Mouse (Mus musculus) MEL (cell line): Measurements from ENCODE around the gene Elavl1.

Source experiments
- CTCF ChIP-seq, 3 experiments: IDR thresholded peaks in 2 of 3; conservative IDR thresholded peaks in 1 of 3; 2 replicates each; pipeline ENCODE4 v1.5.1; 2011 to 2012; ENCODE audit warnings: low read length in 3 of 3, low read depth in 2 of 3, mild to moderate bottlenecking in 2 of 3, improper control_type of control experiment in 1 of 3, inconsistent platforms in 1 of 3, mixed read lengths in 1 of 3, moderate library complexity in 1 of 3; ENCODE audit not compliant: control insufficient read depth in 1 of 3, insufficient read depth in 1 of 3, poor library complexity in 1 of 3, severe bottlenecking in 1 of 3
- EP300 ChIP-seq, 2 experiments: IDR thresholded peaks; 2 replicates each; pipeline ENCODE4 v1.6.1; 2011; ENCODE audit warnings: improper control_type of control experiment in 2 of 2, low read length in 2 of 2, low read depth in 1 of 2, mild to moderate bottlenecking in 1 of 2
- MAX ChIP-seq: IDR thresholded peaks from 2 replicates; pipeline ENCODE4 v1.6.1; 2011; ENCODE audit warnings: low read length, improper control_type of control experiment
- MYC ChIP-seq: IDR thresholded peaks from 2 replicates; pipeline ENCODE4 v1.6.1; 2011; ENCODE audit warnings: low read depth, mild to moderate bottlenecking, low read length, improper control_type of control experiment, moderate library complexity
- POLR2A ChIP-seq, 2 experiments: IDR thresholded peaks; 2 replicates each; pipeline ENCODE4 v1.6.1; 2011 to 2012; ENCODE audit warnings: low read length in 2 of 2, mild to moderate bottlenecking in 2 of 2, control low read depth in 1 of 2, improper control_type of control experiment in 1 of 2, low read depth in 1 of 2, moderate library complexity in 1 of 2; ENCODE audit not compliant: control insufficient read depth in 1 of 2, insufficient read depth in 1 of 2, poor library complexity in 1 of 2
- POLR2AphosphoS2 ChIP-seq: IDR thresholded peaks from 2 replicates; pipeline ENCODE4 v1.6.1; 2011; ENCODE audit warnings: low read length, improper control_type of control experiment
- USF1 ChIP-seq: IDR thresholded peaks from 2 replicates; pipeline ENCODE4 v1.6.1; 2014; ENCODE audit warnings: low read depth, mild to moderate bottlenecking, inconsistent platforms, low read length, improper control_type of control experiment, moderate library complexity

DNA sequence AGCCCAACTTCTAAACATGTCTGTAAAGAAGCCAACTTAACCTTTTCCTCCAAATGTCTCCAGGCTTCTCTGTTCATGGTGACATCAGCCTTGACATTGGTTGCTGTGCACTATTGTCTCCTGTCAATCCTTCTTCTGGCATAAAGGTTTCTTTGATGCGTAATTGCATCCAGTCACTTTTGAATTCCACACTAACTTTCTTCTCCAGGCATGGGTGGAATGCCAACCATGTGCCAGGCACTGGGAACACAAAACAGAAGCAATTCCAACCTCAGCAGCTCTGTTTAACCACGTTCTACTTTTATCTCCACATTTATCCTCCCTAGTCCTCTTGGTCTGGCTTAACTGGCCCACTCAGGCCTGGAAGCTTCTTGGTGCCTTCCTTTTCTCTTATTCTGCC, 4.2 kb downstream of the Elavl1 start:
- TF ChIP-seq MAX = no peak
- TF ChIP-seq USF1 = no peak
- TF ChIP-seq CTCF (IDR thresholded peaks at IDR 0.05 in 2 of 3, conservative IDR thresholded peaks at IDR 0.05 in 1 of 3; ENCODE audit: control insufficient read depth in 1 of 3, insufficient read depth in 1 of 3, low read depth in 2 of 3, low read length in 3 of 3, poor library complexity in 1 of 3, severe bottlenecking in 1 of 3) = no peak
- TF ChIP-seq EP300 (IDR thresholded peaks at IDR 0.05; ENCODE audit: low read depth in 1 of 2, low read length in 2 of 2) = no peak
- no peak for TF ChIP-seq POLR2AphosphoS2
- TF ChIP-seq POLR2A (IDR thresholded peaks at IDR 0.05; ENCODE audit: control insufficient read depth in 1 of 2, insufficient read depth in 1 of 2, low read depth in 1 of 2, low read length in 2 of 2, poor library complexity in 1 of 2) = no peak
- no peak for TF ChIP-seq MYC
